Mouse (Mus musculus): ENCODE measurements around the gene Tuba1b. TPM values are rescaled to one million over a fixed set of nuclear protein-coding genes. Genes with fewer than 3 reads are reported as not detected.
"Not testable (repeated sequence)": the region's sequence is repeated elsewhere in the genome, so short reads cannot be mapped to it uniquely, and the experiment has no call there.

Gene Tuba1b
- 19.4 and 182 TPM in 2 replicates for polyA plus RNA-seq (2012; ENCODE audit: insufficient read depth, low replicate concordance)

- TF ChIP-seq GATA1 (IDR thresholded peaks at IDR 0.05; ENCODE audit: borderline replicate concordance, low read length) (no peak), FLI1 (IDR thresholded peaks at IDR 0.05; ENCODE audit: low read length) (no peak)
- peaks cover 23% of the 10 kb centered on the region for H3K36me3 ChIP-seq (replicated peaks; ENCODE audit: low read length)
- H3K27me3 ChIP-seq (replicated peaks): no peaks in the 10 kb centered on the region
- no peaks in the 10 kb centered on the region for H3K9me3 ChIP-seq
- peaks cover 53% of the 10 kb centered on the region for H3K4me1 ChIP-seq
- H3K4me3 ChIP-seq (replicated peaks): peak within 1 kb of the TSS; percentile 91
Observed at GRCm38 (mm10) chr15:98934217-98934839, at the start of gene Tuba1b. TSS of gene Tuba1b (minus strand) at chr15:98934565.

GRCm38 (mm10) chr15:98983431-98984081 lies 49.2 kb upstream of the Tuba1b start:
- Histone ChIP-seq H3K27me3 (replicated peaks) (peaks cover 10% of the 10 kb centered on the region), H3K4me3 (replicated peaks) (no peak overlapping the region), H3K9me3 (no peaks in the 10 kb centered on the region), H3K36me3 (replicated peaks; ENCODE audit: low read length) (no peaks in the 10 kb centered on the region), H3K4me1 (peaks cover 32% of the 10 kb centered on the region)
- no peak for TF ChIP-seq GATA1 (IDR thresholded peaks at IDR 0.05; ENCODE audit: borderline replicate concordance, low read length)
- no peak for TF ChIP-seq FLI1 (IDR thresholded peaks at IDR 0.05; ENCODE audit: low read length)

GRCm38 (mm10) chr15:98982100-98982499 lies 47.7 kb upstream of the Tuba1b start:
- no peak overlapping the region for H3K4me3 ChIP-seq (replicated peaks)
- TF ChIP-seq FLI1 (IDR thresholded peaks at IDR 0.05; ENCODE audit: low read length) (no peak), GATA1 (IDR thresholded peaks at IDR 0.05; ENCODE audit: borderline replicate concordance, low read length) (no peak)
- H3K9me3 ChIP-seq: no peaks in the 10 kb centered on the region
- H3K4me1 ChIP-seq: peaks cover 35% of the 10 kb centered on the region
- H3K27me3 ChIP-seq (replicated peaks): peaks cover 22% of the 10 kb centered on the region
- H3K36me3 ChIP-seq (replicated peaks; ENCODE audit: low read length): no peaks in the 10 kb centered on the region

DNA sequence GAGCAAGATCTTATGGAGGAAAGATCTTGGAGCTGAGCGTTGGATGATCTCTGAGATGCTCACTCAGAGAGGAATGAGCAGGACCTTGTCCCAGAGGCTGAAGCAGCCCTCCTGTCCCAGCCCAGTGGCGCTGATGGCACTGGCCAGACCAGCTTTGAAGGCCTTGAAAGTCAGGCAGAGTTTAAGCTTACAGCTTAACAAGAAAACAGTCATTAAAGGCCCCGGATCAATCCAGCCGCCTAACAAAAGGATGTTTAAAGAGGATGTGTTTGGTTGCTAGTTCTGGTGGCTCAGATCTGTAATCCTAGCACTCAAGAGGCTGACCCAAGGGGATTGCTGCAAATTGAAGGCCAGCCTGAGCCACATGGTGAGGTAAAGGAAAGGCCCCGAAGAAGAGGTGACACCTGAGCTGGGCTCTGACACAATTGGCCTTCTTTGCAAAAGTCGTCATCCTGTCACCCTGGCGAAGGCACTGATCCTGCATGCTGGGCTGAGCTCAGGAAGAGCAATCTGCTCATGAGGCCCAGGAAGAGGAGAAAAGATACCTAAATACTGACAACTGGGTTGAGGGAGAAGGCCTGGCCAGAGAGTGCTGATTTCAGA lies 45.7 kb upstream of the Tuba1b start:
- Histone ChIP-seq H3K9me3 (no peaks in the 10 kb centered on the region), H3K4me1 (peaks cover 26% of the 10 kb centered on the region), H3K27me3 (replicated peaks) (peaks cover 26% of the 10 kb centered on the region), H3K4me3 (replicated peaks) (no peak overlapping the region), H3K36me3 (replicated peaks; ENCODE audit: low read length) (no peaks in the 10 kb centered on the region)
- TF ChIP-seq FLI1 (IDR thresholded peaks at IDR 0.05; ENCODE audit: low read length): no peak
- no peak for TF ChIP-seq GATA1 (IDR thresholded peaks at IDR 0.05; ENCODE audit: borderline replicate concordance, low read length)

DNA sequence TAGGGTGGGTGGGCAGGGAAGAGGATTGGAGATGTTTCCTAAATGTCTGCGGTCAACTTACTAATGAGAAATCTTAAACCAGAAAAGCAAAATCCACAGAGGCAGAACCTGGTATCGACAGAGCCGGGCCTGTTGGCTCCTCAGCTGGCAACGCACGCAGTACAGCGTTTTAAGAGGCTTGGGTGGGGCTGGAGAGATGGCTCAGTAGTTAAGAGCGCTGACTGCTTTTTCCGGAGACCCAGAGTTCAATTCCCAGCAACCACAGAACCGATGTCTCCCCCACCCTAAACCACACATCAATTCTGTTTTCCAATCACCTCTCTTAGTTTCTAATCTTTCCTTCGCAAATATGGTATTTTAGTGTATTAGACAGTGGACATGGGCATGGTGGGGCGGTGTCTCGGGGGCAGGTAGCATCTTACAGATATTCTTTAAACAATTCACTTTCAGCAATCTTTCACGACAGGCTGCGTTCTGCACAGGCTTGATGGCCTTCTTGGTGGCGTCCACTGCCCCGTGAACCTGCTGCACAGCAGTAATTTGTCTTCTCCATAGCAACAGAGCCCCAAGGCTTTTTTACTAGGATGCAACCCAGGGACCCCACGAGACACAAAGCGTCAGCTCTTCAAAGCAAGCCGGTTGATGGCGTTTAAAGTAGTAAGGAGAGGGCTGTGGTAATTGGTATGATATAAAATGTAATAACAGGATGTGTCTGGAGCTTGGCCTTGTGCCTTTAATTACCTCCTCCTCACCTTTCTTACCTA lies 44.2 kb upstream of the Tuba1b start:
- no peaks in the 10 kb centered on the region for H3K36me3 ChIP-seq (replicated peaks; ENCODE audit: low read length)
- H3K4me3 ChIP-seq (replicated peaks): no peak overlapping the region
- H3K27me3 ChIP-seq (replicated peaks): peaks cover 29% of the 10 kb centered on the region
- H3K9me3 ChIP-seq: no peaks in the 10 kb centered on the region
- TF ChIP-seq GATA1 (IDR thresholded peaks at IDR 0.05; ENCODE audit: borderline replicate concordance, low read length): no peak
- TF ChIP-seq FLI1 (IDR thresholded peaks at IDR 0.05; ENCODE audit: low read length): no peak
- H3K4me1 ChIP-seq: peaks cover 19% of the 10 kb centered on the region

DNA sequence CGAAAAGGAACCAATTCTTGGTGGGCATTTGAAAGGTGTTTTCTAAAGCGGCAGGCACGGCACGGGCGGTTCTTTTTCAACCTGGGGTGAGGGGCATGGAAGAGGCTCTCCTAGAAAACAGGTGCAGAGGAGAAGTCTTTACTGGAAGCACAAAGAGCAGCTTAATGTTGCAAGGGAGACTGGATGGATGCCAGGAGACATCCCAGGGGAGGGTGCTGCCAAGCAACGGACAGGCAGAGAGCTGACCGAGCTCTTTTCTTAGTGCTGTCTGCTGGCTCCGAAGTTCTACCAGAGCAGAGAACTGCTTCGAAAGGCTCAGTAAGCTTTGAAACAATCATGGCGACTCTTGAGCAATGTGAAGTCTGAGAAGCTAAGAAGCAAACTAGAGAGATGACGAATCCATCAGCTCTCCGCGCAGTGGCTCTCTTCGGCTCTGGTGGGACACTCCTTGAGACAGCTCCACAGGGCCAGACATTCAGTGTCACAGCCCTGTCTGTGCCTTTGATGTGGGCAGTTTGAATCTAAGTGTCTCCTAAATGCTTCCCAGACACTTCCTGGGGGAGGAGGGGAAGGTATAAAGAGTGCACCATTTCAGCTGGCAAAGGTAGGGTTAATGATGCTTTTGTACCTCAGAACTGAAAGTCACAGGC lies 43.5 kb upstream of the Tuba1b start:
- TF ChIP-seq GATA1 (IDR thresholded peaks at IDR 0.05; ENCODE audit: borderline replicate concordance, low read length): no peak
- no peak for TF ChIP-seq FLI1 (IDR thresholded peaks at IDR 0.05; ENCODE audit: low read length)
- peaks cover 31% of the 10 kb centered on the region for H3K27me3 ChIP-seq (replicated peaks)
- H3K4me1 ChIP-seq: peaks cover 18% of the 10 kb centered on the region
- H3K4me3 ChIP-seq (replicated peaks): no peak overlapping the region
- H3K36me3 ChIP-seq (replicated peaks; ENCODE audit: low read length): no peaks in the 10 kb centered on the region
- no peaks in the 10 kb centered on the region for H3K9me3 ChIP-seq

- Histone ChIP-seq H3K9me3 (no peaks in the 10 kb centered on the region), H3K27me3 (replicated peaks) (peaks cover 31% of the 10 kb centered on the region), H3K4me1 (peaks cover 17% of the 10 kb centered on the region), H3K4me3 (replicated peaks) (no peak overlapping the region), H3K36me3 (replicated peaks; ENCODE audit: low read length) (no peaks in the 10 kb centered on the region)
- TF ChIP-seq GATA1 (IDR thresholded peaks at IDR 0.05; ENCODE audit: borderline replicate concordance, low read length) (no peak), FLI1 (IDR thresholded peaks at IDR 0.05; ENCODE audit: low read length) (no peak)
Observed at GRCm38 (mm10) chr15:98976763-98977758, 42.7 kb upstream of the Tuba1b start.

GRCm38 (mm10) chr15:98973015-98973614 lies 38.8 kb upstream of the Tuba1b start:
- Histone ChIP-seq H3K4me3 (replicated peaks) (no peak overlapping the region), H3K36me3 (replicated peaks; ENCODE audit: low read length) (no peaks in the 10 kb centered on the region), H3K4me1 (peaks cover 19% of the 10 kb centered on the region), H3K9me3 (no peaks in the 10 kb centered on the region), H3K27me3 (replicated peaks) (peaks cover 19% of the 10 kb centered on the region)
- TF ChIP-seq FLI1 (IDR thresholded peaks at IDR 0.05; ENCODE audit: low read length): no peak
- TF ChIP-seq GATA1 (IDR thresholded peaks at IDR 0.05; ENCODE audit: borderline replicate concordance, low read length): no peak

DNA sequence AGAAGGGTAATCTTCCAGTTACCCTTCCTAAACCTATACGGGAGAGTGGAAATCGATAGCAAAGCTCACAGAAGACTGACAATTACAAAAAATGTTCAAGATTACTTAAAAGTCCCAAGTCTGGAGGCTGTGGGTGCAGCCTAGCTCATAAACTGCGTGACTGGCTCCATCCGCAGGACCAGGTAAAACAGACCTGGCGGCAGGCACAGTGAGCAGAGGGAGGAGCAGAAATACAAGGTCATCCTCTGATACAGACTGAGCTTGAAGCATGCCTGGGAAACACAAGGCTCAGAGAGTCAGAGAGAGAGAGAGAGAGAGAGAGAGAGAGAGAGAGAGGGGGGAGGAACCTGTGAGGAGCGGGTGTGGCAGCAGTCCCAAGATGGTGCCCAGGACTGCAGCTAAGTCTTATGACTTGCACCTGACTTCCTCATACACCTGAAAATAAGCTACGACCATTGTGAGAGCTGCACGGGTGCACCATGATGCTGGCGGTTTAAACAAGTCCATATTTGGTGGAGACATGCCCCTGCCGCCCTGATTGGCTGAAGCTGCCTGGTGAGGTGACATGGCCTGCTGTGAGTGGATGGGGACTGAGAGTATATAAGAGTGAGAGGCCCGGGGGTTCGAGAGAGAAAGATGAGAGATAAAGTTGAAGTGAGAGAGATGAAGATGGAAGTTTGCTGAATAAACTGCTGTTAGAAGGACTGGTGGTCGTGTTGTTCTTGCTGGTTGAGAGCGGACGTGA lies 37.4 kb upstream of the Tuba1b start:
- H3K4me3 ChIP-seq (replicated peaks); H3K36me3 ChIP-seq (replicated peaks; ENCODE audit: low read length); H3K9me3 ChIP-seq: not testable (repeated sequence)
- Histone ChIP-seq H3K27me3 (replicated peaks) (peaks cover 12% of the 10 kb centered on the region), H3K4me1 (peaks cover 13% of the 10 kb centered on the region)
